Mouse (Mus musculus) G1E (cell line): ENCODE measurements around the gene Sec14l3.

ENCODE experiments used
- CTCF ChIP-seq: IDR thresholded peaks from 2 replicates; pipeline ENCODE4 v1.5.1; 2012; ENCODE audit warnings: low read depth, low read length, inconsistent platforms, mixed read lengths
- TAL1 ChIP-seq: conservative IDR thresholded peaks from 2 replicates; pipeline ENCODE4 v1.6.1; 2012; ENCODE audit warnings: low read depth, low read length, inconsistent platforms, mixed read lengths

DNA sequence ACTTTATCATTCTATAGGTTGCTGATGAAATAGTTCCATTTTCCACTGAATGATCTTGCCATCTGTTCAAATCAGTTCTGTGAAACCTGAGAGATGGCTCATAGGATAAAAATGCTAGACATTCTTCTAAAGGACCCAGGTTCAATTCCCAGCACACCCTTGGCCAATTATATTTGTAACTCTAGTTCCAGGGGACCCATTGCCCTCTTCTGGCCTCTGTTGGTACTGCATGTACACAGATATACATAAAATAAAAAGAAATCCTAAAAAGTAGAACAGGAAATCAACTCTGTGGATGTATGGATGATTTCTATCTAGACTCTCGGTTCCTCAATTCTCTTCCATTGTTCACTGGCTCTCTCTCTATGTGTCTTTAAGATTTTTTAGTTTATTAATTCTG is 62.4 kb downstream of the Sec14l3 start:
- TF ChIP-seq TAL1 = no peak
- TF ChIP-seq CTCF = no peak
